Mouse (Mus musculus): Measurements from ENCODE around the gene Kcnk10. TPM values are rescaled to one million over a fixed set of nuclear protein-coding genes. Genes with fewer than 3 reads are reported as not detected.

Gene Kcnk10
- total RNA-seq, 2 experiments from 2014 or later: 27.8 to 28.5 TPM

- peak; percentile 77 to 87 for DNase-seq (ENCODE audit: low spot score in 2 of 2)
Measured at GRCm38 (mm10) chr12:98573317-98574270, 4.5 kb downstream of the Kcnk10 start.

- peak in 1 of 2 experiments; percentile 36 for DNase-seq (ENCODE audit: low spot score in 2 of 2)
Measured at GRCm38 (mm10) chr12:98571896-98572680, 6.0 kb downstream of the Kcnk10 start.

GRCm38 (mm10) chr12:98569380-98569779 is 8.7 kb downstream of the Kcnk10 start:
- no peak for DNase-seq (ENCODE audit: low spot score in 2 of 2)

GRCm38 (mm10) chr12:98567877-98568276 is 10.2 kb downstream of the Kcnk10 start:
- DNase-seq (ENCODE audit: low spot score in 2 of 2): no peak

GRCm38 (mm10) chr12:98564383-98564782 is 13.7 kb downstream of the Kcnk10 start:
- no peak for DNase-seq (ENCODE audit: low spot score in 2 of 2)

- DNase-seq (ENCODE audit: low spot score in 2 of 2): no peak
Measured at GRCm38 (mm10) chr12:98563261-98563660, 14.8 kb downstream of the Kcnk10 start.

GRCm38 (mm10) chr12:98562341-98562977 is 15.7 kb downstream of the Kcnk10 start:
- DNase-seq (ENCODE audit: low spot score in 2 of 2): peak in 1 of 2 experiments; percentile 14

- DNase-seq (ENCODE audit: low spot score in 2 of 2): no peak
Measured at GRCm38 (mm10) chr12:98560038-98560437, 18.1 kb downstream of the Kcnk10 start.

- no peak for DNase-seq (ENCODE audit: low spot score in 2 of 2)
Measured at GRCm38 (mm10) chr12:98557013-98557677, 21.0 kb downstream of the Kcnk10 start.

GRCm38 (mm10) chr12:98549981-98550380 is 28.1 kb downstream of the Kcnk10 start:
- DNase-seq (ENCODE audit: low spot score in 2 of 2): no peak

- DNase-seq (ENCODE audit: low spot score in 2 of 2): no peak
Measured at GRCm38 (mm10) chr12:98548141-98548540, 30.0 kb downstream of the Kcnk10 start.

- DNase-seq (ENCODE audit: low spot score in 2 of 2): no peak
Measured at GRCm38 (mm10) chr12:98545875-98546274, 32.2 kb downstream of the Kcnk10 start.

- peak; percentile 51 to 72 for DNase-seq (ENCODE audit: low spot score in 2 of 2)
Measured at GRCm38 (mm10) chr12:98545251-98545560, 32.9 kb downstream of the Kcnk10 start.

GRCm38 (mm10) chr12:98544545-98545250 is 33.4 kb downstream of the Kcnk10 start:
- DNase-seq (ENCODE audit: low spot score in 2 of 2): no peak

- DNase-seq (ENCODE audit: low spot score in 2 of 2): no peak
Measured at GRCm38 (mm10) chr12:98536760-98537159, 41.4 kb downstream of the Kcnk10 start.

- no peak for DNase-seq (ENCODE audit: low spot score in 2 of 2)
Measured at GRCm38 (mm10) chr12:98536036-98536435, 42.1 kb downstream of the Kcnk10 start.

GRCm38 (mm10) chr12:98535494-98535901 is 42.6 kb downstream of the Kcnk10 start:
- no peak for DNase-seq (ENCODE audit: low spot score in 2 of 2)

GRCm38 (mm10) chr12:98528635-98529034 is 49.5 kb downstream of the Kcnk10 start:
- no peak for DNase-seq (ENCODE audit: low spot score in 2 of 2)

- DNase-seq (ENCODE audit: low spot score in 2 of 2): no peak
Measured at GRCm38 (mm10) chr12:98525361-98525760, 52.7 kb downstream of the Kcnk10 start.
